Mouse (Mus musculus): Measurements from ENCODE around the gene Tut4.

DNA sequence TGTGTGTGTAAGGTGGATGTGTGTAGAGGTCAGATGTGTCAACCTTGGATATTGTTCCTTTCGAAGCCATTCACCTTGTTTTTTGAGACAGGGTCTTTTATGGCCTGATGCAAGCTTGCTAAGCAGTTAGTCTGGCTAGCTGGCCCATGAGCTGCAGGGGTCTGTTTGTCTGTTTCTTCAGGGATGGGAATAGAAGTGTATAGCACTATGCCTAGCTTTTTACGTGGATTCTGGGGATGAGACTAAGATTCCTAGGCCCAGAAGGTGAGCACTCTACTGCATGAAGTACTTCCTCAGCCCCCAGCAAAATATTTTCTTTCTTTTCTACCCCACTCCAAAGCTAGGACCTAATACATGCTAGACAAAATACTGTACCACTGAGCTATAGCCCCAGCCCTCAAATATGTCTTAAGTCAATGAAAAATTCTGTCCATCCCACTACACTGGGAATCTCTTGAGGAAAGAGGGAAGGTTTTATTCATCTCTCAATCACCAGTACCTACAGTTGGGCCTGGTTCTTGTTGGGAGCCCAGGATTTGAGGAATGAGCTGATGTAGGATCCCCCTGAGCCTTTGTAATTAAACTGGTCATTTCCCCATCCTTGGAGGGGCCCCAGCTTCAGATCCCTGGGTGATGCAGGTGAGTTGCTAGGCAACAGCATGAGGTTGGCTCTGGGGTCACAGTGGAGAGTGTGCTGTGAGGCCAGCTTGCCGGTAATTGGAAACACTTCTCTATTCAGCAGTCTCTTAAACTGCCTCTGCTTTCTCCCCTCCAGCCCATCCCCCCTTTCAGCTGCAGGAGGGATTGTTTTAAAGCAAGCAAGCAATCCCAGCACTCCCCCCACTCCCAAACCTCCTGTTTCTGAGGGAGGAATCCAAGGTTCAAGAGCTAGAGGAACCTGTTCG lies 28.3 kb upstream of the Tut4 start:
- TF ChIP-seq CTCF (IDR thresholded peaks at IDR 0.05; ENCODE audit: insufficient read depth, low read depth, low read length) (no peak), POLR2A (IDR thresholded peaks at IDR 0.05; ENCODE audit: insufficient read depth, low read depth, low read length) (no peak)
